Mouse (Mus musculus) left cerebral cortex, adult 18-20 months (tissue): Measurements from ENCODE around the gene Olfr331. TPM values are rescaled to one million over a fixed set of nuclear protein-coding genes. Genes with fewer than 3 reads are reported as not detected.
"Not testable (repeated sequence)": the region's sequence is repeated elsewhere in the genome, so short reads cannot be mapped to it uniquely, and the experiment has no call there.

Experiments used
- DNase-seq, 2 experiments: peaks; one replicate each; pipeline ENCODE4 v3.0.0; 2021 to 2022; ENCODE audit warnings: low spot score in 2 of 2, mixed read lengths in 1 of 2
- long read RNA-seq, 2 experiments: library from polyadenylated mRNA; stranded (forward); transcript quantifications; one replicate each; pipeline ENCODE4 v2.0.0; 2021
- total RNA-seq, 2 experiments: library from RNA; stranded (reverse); gene quantifications; 2 replicates each; pipeline ENCODE4 v1.2.3; 2021

Olfr331 gene
- not detected for total RNA-seq
- long read RNA-seq, experiment 1, result 0 reads
- long read RNA-seq, experiment 2, result 0 reads

- not testable (repeated sequence) for DNase-seq
These were observed at the start of gene Olfr331 for GRCm38 (mm10) chr11:58502472-58502871. TSS of gene Olfr331 (minus strand) at chr11:58502572.

DNA sequence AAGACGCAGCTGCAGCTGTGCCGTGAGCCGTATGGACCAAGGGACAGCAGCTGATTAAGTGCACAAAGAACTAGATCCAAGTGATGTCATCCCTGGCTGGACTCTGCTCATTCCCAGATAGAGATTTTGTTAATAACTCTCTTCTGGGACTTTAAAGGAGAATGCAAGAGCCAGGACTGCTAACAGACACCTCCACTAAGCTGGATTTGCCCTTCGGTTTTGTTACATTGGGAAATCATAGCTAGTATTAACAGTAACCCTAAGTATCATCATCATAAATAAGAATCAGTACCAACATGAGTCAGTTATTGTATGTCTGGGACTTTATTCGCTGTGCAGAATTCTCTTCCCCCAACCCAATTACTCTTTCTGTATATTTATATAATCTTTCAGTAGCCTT is 44.0 kb upstream of the Olfr331 start, which contains the start of gene Olfr329-ps:
Olfr329-ps (minus strand) TSS at position 101 of the 400 bp plus-strand sequence.
- no peak for DNase-seq

DNA sequence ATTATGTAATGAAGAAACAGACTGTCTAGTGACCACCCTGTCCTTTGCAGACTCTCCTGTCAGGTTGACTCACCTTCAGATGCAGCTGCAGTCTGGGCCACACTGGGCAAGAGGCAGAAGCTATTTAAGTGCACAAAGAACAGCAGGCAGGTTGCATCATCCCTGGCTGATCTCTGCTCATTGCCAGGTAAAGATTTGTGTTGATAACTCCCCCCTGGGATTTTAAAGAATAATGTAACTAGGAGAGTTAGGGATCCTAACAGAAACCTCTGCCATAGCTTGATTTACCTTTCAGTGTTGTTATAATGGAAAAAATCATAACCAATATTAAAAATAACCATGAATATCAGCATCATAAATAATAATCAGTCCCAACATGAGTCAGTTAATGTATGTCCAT is 32.4 kb upstream of the Olfr331 start, which contains the start of gene Olfr330:
Olfr330 (minus strand) TSS at position 101 of the 400 bp plus-strand sequence.
- DNase-seq, result not testable (repeated sequence)

DNA sequence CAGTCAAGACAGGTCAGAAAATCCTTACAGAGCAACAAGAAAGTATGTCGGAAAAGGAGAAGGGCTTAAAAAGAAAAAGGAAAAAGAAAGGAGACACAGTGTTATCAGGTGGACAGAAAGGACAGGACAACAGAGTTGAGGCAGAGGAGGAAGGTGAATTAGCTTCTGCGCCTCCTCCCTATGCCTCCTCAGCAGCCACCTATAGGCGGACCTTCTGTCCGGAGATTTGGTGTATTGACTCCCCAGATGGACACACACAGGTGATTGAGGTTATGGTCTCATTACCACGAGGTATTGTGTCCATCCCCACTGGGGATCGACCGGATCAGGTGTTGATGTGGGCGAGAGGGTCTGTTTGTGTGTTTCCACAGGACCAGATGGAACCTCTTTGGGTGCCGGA is 17.4 kb upstream of the Olfr331 start:
- peak in 1 of 2 experiments; percentile 8 for DNase-seq

GRCm38 (mm10) chr11:58518916-58519315 is 16.5 kb upstream of the Olfr331 start:
- peak; percentile 73 to 74 for DNase-seq

DNA sequence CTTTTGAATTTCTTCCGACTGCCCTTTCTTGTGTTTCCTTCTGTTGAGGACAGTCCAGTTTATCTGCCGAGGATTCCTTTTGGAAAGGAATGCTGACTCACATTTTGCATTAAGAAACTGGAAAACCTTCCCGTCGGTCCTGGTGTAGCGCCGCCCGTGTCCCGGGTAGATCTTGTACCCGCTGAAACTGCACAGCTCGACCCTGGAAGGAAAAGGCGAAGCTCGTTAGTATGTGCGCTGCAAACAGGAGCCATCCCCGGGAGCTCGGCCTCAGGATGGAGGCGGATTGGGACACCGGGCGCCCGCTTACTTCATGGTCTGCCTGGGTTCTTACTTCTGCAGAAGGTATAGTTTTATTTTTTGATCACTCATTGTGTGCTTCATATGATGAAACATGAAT is 6.7 kb upstream of the Olfr331 start:
- DNase-seq, result not testable (repeated sequence)

GRCm38 (mm10) chr11:58499290-58499689 is 3.1 kb downstream of the Olfr331 start:
- DNase-seq, result no peak

DNA sequence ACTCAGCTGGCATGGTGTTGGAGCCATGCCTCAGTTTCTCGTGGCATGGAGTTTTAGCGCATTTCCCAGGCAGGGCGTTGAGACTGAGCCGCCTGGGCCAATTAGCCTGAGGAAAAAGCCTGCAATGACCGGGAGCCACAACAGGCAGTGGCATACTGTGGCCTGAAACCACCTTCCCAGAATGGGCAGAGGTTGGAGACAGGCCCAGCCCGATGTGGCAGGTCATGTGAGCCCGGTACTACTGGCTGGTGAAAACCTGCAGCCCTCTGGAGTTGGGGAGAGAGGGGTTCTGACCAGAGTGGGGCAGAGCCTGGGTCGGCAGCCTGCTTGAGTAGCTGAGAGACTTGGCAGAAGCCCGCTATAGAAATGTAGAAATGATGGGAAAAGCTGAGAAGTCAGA is 3.6 kb downstream of the Olfr331 start:
- DNase-seq, result no peak

- no peak for DNase-seq
These were observed 9.9 kb downstream of the Olfr331 start, which contains the start of gene Olfr332 for GRCm38 (mm10) chr11:58492455-58492854. TSS of gene Olfr332 (minus strand) at chr11:58492555.

DNA sequence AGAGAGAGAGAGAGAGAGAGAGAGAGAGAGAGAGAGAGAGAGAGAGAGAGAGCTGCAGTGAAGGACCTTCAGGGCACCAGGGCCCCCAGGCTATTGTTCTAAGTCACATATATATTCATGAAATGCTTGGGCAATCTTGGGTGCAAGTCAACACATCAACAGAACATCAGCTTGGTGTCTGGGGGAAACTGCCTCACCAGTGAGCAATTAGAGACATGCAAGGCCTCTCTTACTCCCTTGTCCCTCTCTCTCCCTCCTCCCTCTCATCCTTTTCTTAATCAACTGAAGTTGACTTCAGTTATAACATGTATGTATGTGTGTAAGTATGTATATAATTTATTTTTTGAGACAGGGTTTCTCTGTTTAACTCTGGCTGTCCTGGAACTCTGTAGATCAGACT is 40.2 kb downstream of the Olfr331 start, which contains the start of gene Olfr30:
Olfr30 (minus strand) TSS at position 101 of the 400 bp plus-strand sequence.
- no peak for DNase-seq

DNA sequence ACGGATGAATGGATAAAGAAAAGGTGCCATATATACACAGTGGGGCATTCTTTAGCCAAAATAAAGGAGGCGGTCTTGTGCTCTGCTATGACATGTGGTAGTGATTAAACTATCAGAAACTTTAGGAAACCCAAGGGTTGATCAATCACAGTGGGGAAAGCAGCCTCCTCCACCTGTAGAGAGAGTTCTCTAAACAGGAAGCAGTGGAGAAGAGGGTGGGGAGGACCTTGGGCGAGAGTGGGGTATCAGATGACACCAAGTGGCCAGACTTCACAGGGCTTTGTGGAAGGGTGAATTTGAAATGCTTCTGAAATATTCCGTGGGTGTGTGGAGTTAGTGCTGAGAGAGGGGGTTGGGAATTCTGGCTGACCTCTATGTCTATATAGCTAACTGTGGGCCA is 48.8 kb downstream of the Olfr331 start:
- no peak for DNase-seq

- no peak for DNase-seq
These were observed 49.6 kb downstream of the Olfr331 start, which contains the start of gene Lypd9 for GRCm38 (mm10) chr11:58452759-58453158. TSS of gene Lypd9 (minus strand) at chr11:58452923.

Other genes starting within 250 kb of the Olfr331 start
- gene 4930438A08Rik, start 227.8 kb downstream of the Olfr331 start, total RNA-seq, result not detected
- gene Zfp692, start 195.5 kb downstream of the Olfr331 start, total RNA-seq, result 10 to 100 TPM; 25.4 to 28.9 TPM
- 10 to 100 TPM; 39.4 to 45.1 TPM for gene Zfp672, start 172.2 kb downstream of the Olfr331 start, total RNA-seq
- 10 to 100 TPM; 50.1 to 53.7 TPM for gene Sh3bp5l, start 171.8 kb downstream of the Olfr331 start, total RNA-seq
- gene Lypd8, start 123.5 kb downstream of the Olfr331 start, total RNA-seq, result not detected
- not detected for gene 1810065E05Rik, start 81.5 kb downstream of the Olfr331 start, total RNA-seq
- not detected for gene Gm12253, start 70.0 kb downstream of the Olfr331 start, total RNA-seq
- not detected for gene Lypd9, start 49.6 kb downstream of the Olfr331 start, total RNA-seq
- not detected for gene Olfr30, start 40.3 kb downstream of the Olfr331 start, total RNA-seq
- not detected for gene Olfr332, start 10.0 kb downstream of the Olfr331 start, total RNA-seq
- not detected for gene Olfr330, start 32.3 kb upstream of the Olfr331 start, total RNA-seq
- gene Olfr329-ps, start 43.9 kb upstream of the Olfr331 start, total RNA-seq, result not detected
- gene Olfr328, start 53.1 kb upstream of the Olfr331 start, total RNA-seq, result not detected
- gene Olfr224, start 68.0 kb upstream of the Olfr331 start, total RNA-seq, result not detected
- not detected for gene Olfr325, start 75.2 kb upstream of the Olfr331 start, total RNA-seq
- gene Olfr324, start 92.5 kb upstream of the Olfr331 start, total RNA-seq, result not detected
- gene 2210407C18Rik, start 113.5 kb upstream of the Olfr331 start, total RNA-seq, result not detected
- not detected for gene Olfr323, start 127.9 kb upstream of the Olfr331 start, total RNA-seq
- gene Trim58, start 137.9 kb upstream of the Olfr331 start, total RNA-seq, result under 1 TPM in 1 of 2 experiments, not detected in 1; 0.21 TPM
- not detected for gene Olfr322, start 156.2 kb upstream of the Olfr331 start, total RNA-seq
- gene Olfr320, start 178.5 kb upstream of the Olfr331 start, total RNA-seq, result not detected
- not detected for gene Olfr319, start 196.6 kb upstream of the Olfr331 start, total RNA-seq
- not detected for gene Olfr318, start 221.4 kb upstream of the Olfr331 start, total RNA-seq
- under 1 TPM in 1 of 2 experiments, not detected in 1; 0.26 TPM for gene Olfr317, start 236.6 kb upstream of the Olfr331 start, total RNA-seq